Mouse (Mus musculus): ENCODE measurements around the gene Chchd1. TPM values are rescaled to one million over a fixed set of nuclear protein-coding genes. Genes with fewer than 3 reads are reported as not detected.

Gene Chchd1
- polyA plus RNA-seq, 1 experiment from 2014 or later: 204 TPM

- peaks cover 64% of the 10 kb centered on the region for H3K36me3 ChIP-seq (ENCODE audit: control insufficient read depth, insufficient read depth, low read length)
- WGBS: 46% methylated on average over 13 of the region's 13 CpGs
Observed at GRCm38 (mm10) chr14:20694185-20694883, 8.5 kb upstream of the Chchd1 start.

GRCm38 (mm10) chr14:20694884-20695760 is 7.7 kb upstream of the Chchd1 start, which contains the start of gene Fut11:
Fut11 (plus strand) TSS chr14:20694968.
- Histone ChIP-seq H3K27ac (replicated peaks; ENCODE audit: low read depth, low read length) (peak within 1 kb of the TSS; percentile 97), H3K4me3 (ENCODE audit: low read depth, low read length) (peak within 1 kb of the TSS; percentile 89), H3K4me2 (ENCODE audit: low read depth, low read length) (peak within 1 kb of the TSS; percentile 73), H3K9me3 (ENCODE audit: control insufficient read depth, low read length) (no peaks in the 10 kb centered on the region), H3K27me3 (replicated peaks; ENCODE audit: control insufficient read depth, insufficient read depth, low read length) (no peaks in the 10 kb centered on the region), H3K36me3 (ENCODE audit: control insufficient read depth, insufficient read depth, low read length) (peaks cover 64% of the 10 kb centered on the region), H3K4me1 (ENCODE audit: control insufficient read depth, insufficient read depth, low read length) (peaks cover 19% of the 10 kb centered on the region), H3K9ac (ENCODE audit: low read depth, low read length) (peak within 1 kb of the TSS; percentile 93)
- DNase-seq (ENCODE audit: low spot score) (peak; percentile 95), ATAC-seq (ENCODE audit: low read depth) (peak; percentile 94)
- 2% methylated on average over 39 of the region's 111 CpGs for whole genome bisulfite sequencing

More at GRCm38 (mm10) chr14:20694185-20694883, 8.5 kb upstream of the Chchd1 start:
- Histone ChIP-seq H3K27ac (replicated peaks; ENCODE audit: low read depth, low read length) (peak overlapping the region; percentile 97), H3K4me2 (ENCODE audit: low read depth, low read length) (peak overlapping the region; percentile 73), H3K27me3 (replicated peaks; ENCODE audit: control insufficient read depth, insufficient read depth, low read length) (no peaks in the 10 kb centered on the region), H3K9me3 (ENCODE audit: control insufficient read depth, low read length) (no peaks in the 10 kb centered on the region), H3K4me3 (ENCODE audit: low read depth, low read length) (peak overlapping the region; percentile 89), H3K9ac (ENCODE audit: low read depth, low read length) (peak overlapping the region; percentile 93), H3K4me1 (ENCODE audit: control insufficient read depth, insufficient read depth, low read length) (peaks cover 19% of the 10 kb centered on the region)
- DNase-seq (ENCODE audit: low spot score): no peak
- ATAC-seq (ENCODE audit: low read depth): no peak; the same call in 1 of the 2 replicates

- Histone ChIP-seq H3K9me3 (ENCODE audit: control insufficient read depth, low read length) (no peaks in the 10 kb centered on the region), H3K36me3 (ENCODE audit: control insufficient read depth, insufficient read depth, low read length) (peaks cover 62% of the 10 kb centered on the region), H3K27ac (replicated peaks; ENCODE audit: low read depth, low read length) (peak overlapping the region; percentile 97), H3K4me3 (ENCODE audit: low read depth, low read length) (peak overlapping the region; percentile 89), H3K9ac (ENCODE audit: low read depth, low read length) (peak overlapping the region; percentile 93), H3K27me3 (replicated peaks; ENCODE audit: control insufficient read depth, insufficient read depth, low read length) (no peaks in the 10 kb centered on the region), H3K4me1 (ENCODE audit: control insufficient read depth, insufficient read depth, low read length) (peaks cover 19% of the 10 kb centered on the region), H3K4me2 (ENCODE audit: low read depth, low read length) (peak overlapping the region; percentile 73)
- WGBS: 14% methylated on average over 24 of the region's 27 CpGs
- no peak for ATAC-seq (ENCODE audit: low read depth)
- no peak for DNase-seq (ENCODE audit: low spot score)
Observed at GRCm38 (mm10) chr14:20695761-20696520, 6.9 kb upstream of the Chchd1 start.

GRCm38 (mm10) chr14:20696986-20697385 is 5.8 kb upstream of the Chchd1 start:
- 14% methylated on average over 1 of the region's 1 CpGs for WGBS
- DNase-seq (ENCODE audit: low spot score) (peak; percentile 83), ATAC-seq (ENCODE audit: low read depth) (no peak)
- peaks cover 26% of the 10 kb centered on the region for H3K4me1 ChIP-seq (ENCODE audit: control insufficient read depth, insufficient read depth, low read length)
- H3K27ac ChIP-seq (replicated peaks; ENCODE audit: low read depth, low read length): no peak overlapping the region
- no peaks in the 10 kb centered on the region for H3K27me3 ChIP-seq (replicated peaks; ENCODE audit: control insufficient read depth, insufficient read depth, low read length)
- H3K4me3 ChIP-seq (ENCODE audit: low read depth, low read length): peak overlapping the region; percentile 89
- H3K9ac ChIP-seq (ENCODE audit: low read depth, low read length): peak overlapping the region; percentile 26; the same call in 1 of the 2 replicates
- peaks cover 51% of the 10 kb centered on the region for H3K36me3 ChIP-seq (ENCODE audit: control insufficient read depth, insufficient read depth, low read length)
- peak overlapping the region; percentile 73 for H3K4me2 ChIP-seq (ENCODE audit: low read depth, low read length)
- H3K9me3 ChIP-seq (ENCODE audit: control insufficient read depth, low read length): no peaks in the 10 kb centered on the region

- H3K4me1 ChIP-seq (ENCODE audit: control insufficient read depth, insufficient read depth, low read length): peaks cover 29% of the 10 kb centered on the region
- WGBS: 90% methylated on average over 2 of the region's 2 CpGs
- H3K9me3 ChIP-seq (ENCODE audit: control insufficient read depth, low read length): no peaks in the 10 kb centered on the region
- no peak overlapping the region for H3K4me2 ChIP-seq (ENCODE audit: low read depth, low read length)
- no peak overlapping the region for H3K27ac ChIP-seq (replicated peaks; ENCODE audit: low read depth, low read length)
- H3K36me3 ChIP-seq (ENCODE audit: control insufficient read depth, insufficient read depth, low read length): peaks cover 36% of the 10 kb centered on the region
- DNase-seq (ENCODE audit: low spot score) (no peak), ATAC-seq (ENCODE audit: low read depth) (no peak)
- no peak overlapping the region for H3K4me3 ChIP-seq (ENCODE audit: low read depth, low read length)
- no peaks in the 10 kb centered on the region for H3K27me3 ChIP-seq (replicated peaks; ENCODE audit: control insufficient read depth, insufficient read depth, low read length)
- H3K9ac ChIP-seq (ENCODE audit: low read depth, low read length): no peak overlapping the region
Observed at GRCm38 (mm10) chr14:20698515-20698914, 4.3 kb upstream of the Chchd1 start.

- H3K4me2 ChIP-seq (ENCODE audit: low read depth, low read length): no peak overlapping the region
- DNase-seq (ENCODE audit: low spot score) (no peak), ATAC-seq (ENCODE audit: low read depth) (no peak)
- H3K9me3 ChIP-seq (ENCODE audit: control insufficient read depth, low read length): no peaks in the 10 kb centered on the region
- WGBS: 83% methylated on average over 3 of the region's 3 CpGs
- H3K27ac ChIP-seq (replicated peaks; ENCODE audit: low read depth, low read length): no peak overlapping the region
- peaks cover 29% of the 10 kb centered on the region for H3K4me1 ChIP-seq (ENCODE audit: control insufficient read depth, insufficient read depth, low read length)
- H3K9ac ChIP-seq (ENCODE audit: low read depth, low read length): no peak overlapping the region
- H3K36me3 ChIP-seq (ENCODE audit: control insufficient read depth, insufficient read depth, low read length): peaks cover 30% of the 10 kb centered on the region
- H3K27me3 ChIP-seq (replicated peaks; ENCODE audit: control insufficient read depth, insufficient read depth, low read length): no peaks in the 10 kb centered on the region
- H3K4me3 ChIP-seq (ENCODE audit: low read depth, low read length): no peak overlapping the region
Observed at GRCm38 (mm10) chr14:20700362-20700761, 2.4 kb upstream of the Chchd1 start.

GRCm38 (mm10) chr14:20701554-20701953 is 1.3 kb upstream of the Chchd1 start:
- no peak for ATAC-seq (ENCODE audit: low read depth)
- Histone ChIP-seq H3K36me3 (ENCODE audit: control insufficient read depth, insufficient read depth, low read length) (peaks cover 31% of the 10 kb centered on the region), H3K9me3 (ENCODE audit: control insufficient read depth, low read length) (no peaks in the 10 kb centered on the region), H3K4me1 (ENCODE audit: control insufficient read depth, insufficient read depth, low read length) (peaks cover 22% of the 10 kb centered on the region), H3K9ac (ENCODE audit: low read depth, low read length) (peak overlapping the region; percentile 92), H3K4me3 (ENCODE audit: low read depth, low read length) (peak overlapping the region; percentile 85), H3K27me3 (replicated peaks; ENCODE audit: control insufficient read depth, insufficient read depth, low read length) (no peaks in the 10 kb centered on the region), H3K4me2 (ENCODE audit: low read depth, low read length) (peak overlapping the region; percentile 75), H3K27ac (replicated peaks; ENCODE audit: low read depth, low read length) (0 out of 2 replicates have a peak overlapping the region, but pooled peaks have one; percentile 29)
- 81% methylated on average over 8 of the region's 8 CpGs for WGBS
- DNase-seq (ENCODE audit: low spot score): no peak
